Mouse (Mus musculus): Measurements from ENCODE around the gene Sipa1l2.

DNA sequence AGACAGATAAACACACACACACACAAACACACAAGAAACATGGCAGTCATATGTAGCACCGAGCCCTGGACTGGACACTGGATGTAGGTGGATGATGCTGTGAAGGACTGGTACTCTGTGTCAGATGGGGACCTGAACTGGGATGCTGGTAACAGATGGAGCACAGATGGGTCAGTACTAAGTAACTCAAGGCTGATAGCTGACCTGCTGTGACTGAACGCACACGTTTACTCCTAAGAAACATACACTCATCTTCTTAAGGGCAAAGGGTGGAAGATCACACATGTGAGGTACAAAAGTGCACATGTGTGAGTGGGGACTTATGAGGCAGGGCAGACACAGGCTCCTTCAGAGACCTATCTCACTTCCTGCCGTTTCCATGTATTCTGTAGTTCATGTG, 50.7 kb downstream of the Sipa1l2 start:
- TF ChIP-seq CTCF (conservative IDR thresholded peaks at IDR 0.05; ENCODE audit: low read length) (no peak), NANOG (IDR thresholded peaks at IDR 0.05; ENCODE audit: borderline replicate concordance, low read length) (no peak)
